Mouse (Mus musculus): ENCODE data around the gene Efhb.

GRCm38 (mm10) chr17:53389507-53389906 lies 73.6 kb downstream of the Efhb start:
- no peak for TF ChIP-seq ZNF384 (IDR thresholded peaks at IDR 0.05; ENCODE audit: low read depth, low read length)
- TF ChIP-seq MAFK (IDR thresholded peaks at IDR 0.05; ENCODE audit: insufficient read depth, low read depth, low read length): no peak
